Mouse (Mus musculus): ENCODE measurements around the gene Cask.

DNA sequence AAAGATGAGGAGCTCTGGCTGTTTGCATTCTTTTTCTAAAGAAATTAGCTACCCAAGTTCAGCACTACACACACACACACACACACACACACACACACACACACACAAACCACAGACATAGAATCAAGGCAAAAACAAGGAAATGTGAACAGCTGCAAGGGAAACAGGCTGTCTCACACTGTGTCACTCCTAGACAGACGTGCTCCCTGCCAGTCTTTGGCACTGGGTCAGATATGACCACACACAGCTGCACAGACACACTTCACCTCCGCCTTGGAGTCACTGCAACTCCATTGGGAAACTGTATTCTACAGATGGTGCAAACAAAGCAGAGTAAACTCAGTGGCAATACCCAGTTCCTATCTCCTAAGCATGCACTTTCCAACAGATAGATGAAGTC is 274.6 kb downstream of the Cask start:
- no peak for TF ChIP-seq GATA1 (IDR thresholded peaks at IDR 0.05; ENCODE audit: low read length)
- TF ChIP-seq TAL1 (IDR thresholded peaks at IDR 0.05; ENCODE audit: low read length), result no peak
